ENCODE assay signal across 8 mouse cellular contexts in the genomic region with DNA sequence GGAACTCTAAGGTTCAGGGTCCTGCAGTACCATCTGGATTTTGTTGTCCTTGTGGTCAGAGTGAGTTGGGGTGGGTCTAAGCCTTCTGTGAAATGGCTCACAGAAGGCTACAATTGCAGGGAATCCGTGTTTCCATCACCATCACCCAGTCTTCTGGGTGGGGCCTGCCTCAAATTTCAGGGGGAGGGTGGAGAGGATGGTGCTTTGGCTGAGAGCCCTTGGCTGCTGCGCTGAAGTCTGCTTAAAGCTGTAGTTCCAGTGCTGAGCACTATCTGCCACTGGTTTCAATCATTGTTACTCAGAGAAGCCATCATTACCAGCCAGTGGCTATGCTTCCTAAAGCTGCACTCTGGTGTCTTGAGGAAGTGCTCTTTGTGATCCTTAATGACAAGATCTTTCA. TPM values are rescaled to one million over a fixed set of nuclear protein-coding genes. Genes with fewer than 3 reads are reported as not detected.
DNase-seq lines count a peak whose midpoint lies in the region; ATAC-seq and TF ChIP-seq lines count a peak whose summit lies in the region.

No protein-coding gene starts in this region.

- no peaks in the 10 kb centered on the region for H3K9me3 ChIP-seq in heart, embryonic 11.5 days (replicated peaks; ENCODE audit: control insufficient read depth, low read length)
- no peaks in the 10 kb centered on the region for H3K9me3 ChIP-seq in stomach, postnatal 0 days (ENCODE audit: control insufficient read depth, low read length)

- H3K4me2 ChIP-seq in heart, embryonic 11.5 days, result no peak overlapping the region
- no peak overlapping the region for H3K4me2 ChIP-seq in stomach, postnatal 0 days (replicated peaks; ENCODE audit: low read depth)

- 47% methylated on average over 2 of the region's 2 CpGs for WGBS in heart, embryonic 11.5 days (ENCODE audit: insufficient replicate concordance)
- 28% methylated on average over 2 of the region's 2 CpGs for WGBS in stomach, postnatal 0 days

- peak; percentile 72 to 75 for DNase-seq in heart, adult 18-20 months
- DNase-seq in 3T3-L1 (ENCODE audit: low read depth, low spot score), result peak; percentile 70
- peak; percentile 54 to 66 for DNase-seq in cerebellum, postnatal 25 days
- peak; percentile 60 to 65 for DNase-seq in heart, postnatal 14 days
- DNase-seq in stomach, postnatal 0 days (ENCODE audit: low spot score), result no peak
- no peak for DNase-seq in right cerebral cortex, postnatal 10 days (ENCODE audit: low spot score in 2 of 2)

- intact Hi-C loops in heart, postnatal 14 days (cut with DNase I), result loop anchor here (2.0 kb wide), 1 partner anchor 24 kb away; no protein-coding TSS in a partner anchor

- no peaks in the 10 kb centered on the region for H3K27me3 ChIP-seq in heart, embryonic 11.5 days (ENCODE audit: control insufficient read depth, insufficient read depth, low read length)
- no peaks in the 10 kb centered on the region for H3K27me3 ChIP-seq in stomach, postnatal 0 days (ENCODE audit: control insufficient read depth, insufficient read depth, low read length)

- no peak overlapping the region for H3K4me3 ChIP-seq in heart, embryonic 11.5 days (ENCODE audit: low read depth, low read length)
- no peak overlapping the region for H3K4me3 ChIP-seq in stomach, postnatal 0 days (ENCODE audit: low read depth, low read length)

- H3K36me3 ChIP-seq in heart, embryonic 11.5 days (ENCODE audit: control insufficient read depth, insufficient read depth, low read length), result 0 out of 2 replicates have a peak, but pooled peaks cover 2% of the 10 kb centered on the region
- H3K36me3 ChIP-seq in stomach, postnatal 0 days (ENCODE audit: control insufficient read depth, insufficient read depth, low read length), result no peaks in the 10 kb centered on the region

- TF ChIP-seq EP300 in stomach, postnatal 0 days (optimal IDR thresholded peaks at IDR 0.05), result no peak

- no peak overlapping the region for H3K9ac ChIP-seq in heart, embryonic 11.5 days (ENCODE audit: low read depth, low read length)
- H3K9ac ChIP-seq in stomach, postnatal 0 days (ENCODE audit: low read length), result no peak overlapping the region

- TF ChIP-seq CTCF in stomach, postnatal 0 days (IDR thresholded peaks at IDR 0.05; ENCODE audit: low read depth), result no peak

- no peak overlapping the region for H3K27ac ChIP-seq in heart, embryonic 11.5 days (ENCODE audit: low read depth, low read length)
- 0 out of 2 replicates have a peak overlapping the region, but pooled peaks have one; percentile 5 for H3K27ac ChIP-seq in stomach, postnatal 0 days (replicated peaks)

- no peak for ATAC-seq in heart, embryonic 11.5 days (replicated peaks; ENCODE audit: insufficient number of reproducible peaks, low FRiP score, low TSS enrichment)
- ATAC-seq in stomach, postnatal 0 days (ENCODE audit: low FRiP score, low TSS enrichment), result no peak
- ATAC-seq in CD4-positive, CD25-positive, alpha-beta regulatory T cell, adult 4 months, result no peak

- H3K4me1 ChIP-seq in heart, embryonic 11.5 days (ENCODE audit: control insufficient read depth, insufficient read depth, low read length), result peaks cover 17% of the 10 kb centered on the region
- peaks cover 3% of the 10 kb centered on the region; the same call in 1 of the 2 replicates for H3K4me1 ChIP-seq in stomach, postnatal 0 days (replicated peaks; ENCODE audit: control insufficient read depth, insufficient read depth)

RNA-seq across cellular contexts. Expression of a gene that starts 40.6 kb away (rescaled TPM):
- 10 to 100 TPM; 89.0 to 95.0 TPM for total RNA-seq in heart, adult 18-20 months (2021)
- 58.0 and 64.1 TPM in 2 replicates for polyA plus RNA-seq in heart, embryonic 11.5 days (2014; fragmentation: Nextera tagmentation; extraction: Ambion mirVana)
- 10 to 100 TPM; 90.0 to 95.3 TPM for total RNA-seq in heart, postnatal 14 days (2021)
- 20.7 and 21.9 TPM in 2 replicates for polyA plus RNA-seq in stomach, postnatal 0 days (2015; fragmentation: Nextera tagmentation; extraction: Ambion mirVana)
- 10 to 100 TPM; 66.0 to 83.2 TPM for polyA plus RNA-seq in CD4-positive, CD25-positive, alpha-beta regulatory T cell, adult 4 months (2017; shearing (Covaris generic))

RNA-seq across cellular contexts. Expression of a gene that starts 40.8 kb away (rescaled TPM):
- total RNA-seq in heart, adult 18-20 months (2021), result 1 to 10 TPM; 4.1 to 5.7 TPM
- 5.3 and 6.5 TPM in 2 replicates for polyA plus RNA-seq in heart, embryonic 11.5 days (2014; fragmentation: Nextera tagmentation; extraction: Ambion mirVana)
- 1 to 10 TPM; 2.9 to 3.9 TPM for total RNA-seq in heart, postnatal 14 days (2021)
- polyA plus RNA-seq in stomach, postnatal 0 days (2015; fragmentation: Nextera tagmentation; extraction: Ambion mirVana), result 6.8 and 7.0 TPM in 2 replicates
- 1 to 10 TPM; 4.8 to 6.1 TPM for polyA plus RNA-seq in CD4-positive, CD25-positive, alpha-beta regulatory T cell, adult 4 months (2017; shearing (Covaris generic))

RNA-seq across cellular contexts. Expression of a gene that starts 44.0 kb away (rescaled TPM):
- 10 to 100 TPM in 1 of 2 experiments, 1 to 10 TPM in 1; 7.4 to 11.9 TPM for total RNA-seq in heart, adult 18-20 months (2021)
- 1.4 and 1.7 TPM in 2 replicates for polyA plus RNA-seq in heart, embryonic 11.5 days (2014; fragmentation: Nextera tagmentation; extraction: Ambion mirVana)
- 1 to 10 TPM; 5.1 to 6.4 TPM for total RNA-seq in heart, postnatal 14 days (2021)
- polyA plus RNA-seq in stomach, postnatal 0 days (2015; fragmentation: Nextera tagmentation; extraction: Ambion mirVana), result 0.99 and 1.2 TPM in 2 replicates
- 1 to 10 TPM; 4.5 to 5.7 TPM for polyA plus RNA-seq in CD4-positive, CD25-positive, alpha-beta regulatory T cell, adult 4 months (2017; shearing (Covaris generic))

Comparison
In these comparisons a context has a peak if more than half of its experiments do, and no peak if none do; other contexts are left out.
1. DNase-seq: peak in heart, adult 18-20 months (2 of 2), 3T3-L1 (single experiment), cerebellum, postnatal 25 days (2 of 2) and heart, postnatal 14 days (2 of 2); none in stomach, postnatal 0 days (single experiment) and right cerebral cortex, postnatal 10 days (0 of 2).